Mouse (Mus musculus) heart, postnatal 25 days (tissue): ENCODE data around the gene Olfr538. TPM values are rescaled to one million over a fixed set of nuclear protein-coding genes. Genes with fewer than 3 reads are reported as not detected.
"Not testable (repeated sequence)": the region's sequence is repeated elsewhere in the genome, so short reads cannot be mapped to it uniquely, and the experiment has no call there.

Experiments used
- DNase-seq: peaks from one replicate; pipeline ENCODE4 v3.0.0; 2022; ENCODE audit warnings: low spot score
- intact Hi-C: fragments of 180-260 bp; cut with DNase I; formaldehyde crosslinking; loops from one replicate; pipeline ENCODE4 v1.15.1; 2025
- total RNA-seq, 2 experiments: library from RNA; stranded (reverse); gene quantifications; 2 replicates each; pipeline ENCODE4 v1.2.3; 2021

The Olfr538 gene
- total RNA-seq = not detected

DNA sequence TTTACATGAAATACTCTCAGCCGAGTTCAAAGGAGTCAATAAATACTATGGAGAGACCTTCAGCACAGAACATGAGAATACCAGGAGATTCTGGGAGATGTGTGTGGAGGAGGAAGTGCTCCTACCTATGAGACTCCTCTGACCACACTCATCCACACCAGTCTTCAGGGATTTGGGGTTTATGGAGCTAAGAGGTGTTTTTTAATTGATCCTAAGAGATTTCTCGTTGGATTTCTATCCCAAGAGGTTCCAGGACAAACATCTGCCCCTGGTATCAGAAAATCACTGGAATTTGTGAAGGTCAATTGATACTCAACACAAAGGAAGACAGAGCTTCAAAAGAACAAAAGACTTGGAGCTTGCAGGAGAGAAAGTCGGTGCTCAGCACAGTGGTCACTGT lies at the start of gene Olfr538:
TSS of gene Olfr538 (plus strand) at position 301 of the 400 bp plus-strand sequence.
- DNase-seq = no peak
- intact Hi-C loops = no loop called here

DNA sequence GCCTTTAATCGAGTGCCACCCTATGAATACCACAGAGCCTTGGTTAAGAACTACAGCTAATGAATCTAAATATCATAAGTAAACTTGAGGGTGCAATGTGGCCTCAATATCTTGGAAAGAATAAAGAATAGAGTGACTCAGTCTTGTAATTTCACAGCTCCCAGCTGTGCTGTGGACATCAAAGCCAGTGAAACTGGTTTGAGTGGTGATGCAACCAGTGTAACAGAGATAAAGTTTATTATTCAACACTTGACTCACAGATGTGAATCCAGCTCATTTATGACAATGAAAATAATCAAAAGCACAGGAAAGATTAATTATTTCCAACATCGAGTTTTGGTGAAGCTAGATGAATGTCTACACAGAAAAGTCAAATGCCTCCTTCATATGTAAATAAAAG lies 27.9 kb upstream of the Olfr538 start:
- DNase-seq = no peak
- intact Hi-C loops = no loop called here

DNA sequence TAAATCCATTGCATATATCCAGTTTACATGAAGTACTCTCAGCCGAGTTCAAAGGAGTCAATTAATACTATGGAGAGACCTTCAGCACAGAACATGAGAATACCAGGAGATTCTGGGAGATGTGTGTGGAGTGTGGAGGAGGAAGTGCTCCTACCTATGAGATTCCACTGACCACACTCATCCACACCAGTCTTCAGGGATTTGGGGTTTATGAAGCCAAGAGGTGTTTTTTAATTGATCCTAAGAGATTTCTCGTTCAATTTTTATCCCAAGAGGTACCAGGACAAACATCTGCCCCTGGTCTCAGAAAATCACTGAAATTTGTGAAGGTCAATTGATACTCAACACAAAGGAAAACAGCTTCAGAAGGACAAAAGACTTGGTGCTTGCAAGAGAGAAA lies 33.3 kb downstream of the Olfr538 start, which contains the start of gene Olfr46:
TSS of gene Olfr46 (plus strand) at position 301 of the 400 bp plus-strand sequence.
- DNase-seq, intact Hi-C loops: not testable (repeated sequence)

Other genes with a start within 250 kb of the Olfr538 start
- gene Olfr525, start 247.0 kb upstream of the Olfr538 start, total RNA-seq = not detected
- not detected for gene Olfr527, start 233.9 kb upstream of the Olfr538 start, total RNA-seq
- gene Olfr60, start 206.2 kb upstream of the Olfr538 start, total RNA-seq = not detected
- gene Olfr530, start 191.6 kb upstream of the Olfr538 start, total RNA-seq = not detected
- gene Olfr531, start 165.0 kb upstream of the Olfr538 start, total RNA-seq = not detected
- gene Olfr532, start 146.2 kb upstream of the Olfr538 start, total RNA-seq = not detected
- gene Olfr533, start 104.5 kb upstream of the Olfr538 start, total RNA-seq = not detected
- gene Olfr535, start 83.7 kb upstream of the Olfr538 start, total RNA-seq = not detected
- gene Olfr536, start 60.5 kb upstream of the Olfr538 start, total RNA-seq = not detected
- gene Olfr46, start 33.4 kb downstream of the Olfr538 start, total RNA-seq = not detected
- not detected for gene Olfr61, start 61.1 kb downstream of the Olfr538 start, total RNA-seq
- gene Olfr53, start 78.6 kb downstream of the Olfr538 start, total RNA-seq = not detected
- gene Olfr539, start 92.0 kb downstream of the Olfr538 start, total RNA-seq = not detected
- not detected for gene Olfr45, start 114.1 kb downstream of the Olfr538 start, total RNA-seq
- gene Olfr541, start 129.4 kb downstream of the Olfr538 start, total RNA-seq = not detected
- gene Cyp2e1, start 195.9 kb downstream of the Olfr538 start, total RNA-seq = 1 to 10 TPM; 6.3 to 6.9 TPM
- gene Syce1, start 220.0 kb downstream of the Olfr538 start, total RNA-seq = not detected